Mouse (Mus musculus) lung, postnatal 0 days (tissue): ENCODE measurements at regions not wholly inside any gene's neighbourhood (a gene's known extent, or its start where the extent isn't known, plus 50 kb on each side); places are given as distances from the start of the nearest gene placed in this dataset.

Experiments used
- ATAC-seq: fragments of 200-750 bp; cut with Nextera tagmentation; 2 replicates; pipeline ENCODE4 v1.8.0; 2017; ENCODE audit warnings: moderate library complexity
- DNase-seq: peaks from one replicate; pipeline ENCODE4 v3.0.0-alpha.2; 2016; ENCODE audit warnings: low spot score
- H3K27ac ChIP-seq: fragments of 300-500 bp; sonication (generic); 2 replicates; pipeline ENCODE4 v1.5.1; 2014; ENCODE audit warnings: antibody characterized with exemption, mild to moderate bottlenecking, low read length, mixed read lengths
- H3K27me3 ChIP-seq: fragments of 300-500 bp; sonication (generic); replicated peaks from 2 replicates; pipeline ENCODE4 v1.6.1; 2014; ENCODE audit warnings: low read length, mixed read lengths; ENCODE audit not compliant: insufficient read depth
- H3K36me3 ChIP-seq: fragments of 300-500 bp; sonication (generic); 2 replicates; pipeline ENCODE4 v1.6.1; 2014; ENCODE audit warnings: low read length, mixed read lengths; ENCODE audit not compliant: insufficient read depth
- H3K4me1 ChIP-seq: fragments of 300-500 bp; sonication (generic); 2 replicates; pipeline ENCODE4 v1.6.1; 2014; ENCODE audit warnings: antibody characterized with exemption, low read depth, low read length, mixed read lengths; ENCODE audit not compliant: insufficient read depth
- H3K4me2 ChIP-seq: fragments of 300-500 bp; sonication (generic); replicated peaks from 2 replicates; pipeline ENCODE4 v1.6.1; 2014; ENCODE audit warnings: low read depth, mild to moderate bottlenecking, low read length, moderate library complexity, mixed read lengths
- H3K4me3 ChIP-seq: fragments of 300-500 bp; sonication (generic); 2 replicates; pipeline ENCODE4 v1.5.1; 2014; ENCODE audit warnings: low read depth, low read length
- H3K9ac ChIP-seq: fragments of 300-500 bp; sonication (generic); replicated peaks from 2 replicates; pipeline ENCODE4 v1.6.1; 2014; ENCODE audit warnings: low read depth, mild to moderate bottlenecking
- H3K9me3 ChIP-seq: fragments of 300-500 bp; sonication (generic); 2 replicates; pipeline ENCODE4 v1.6.1; 2016; ENCODE audit warnings: low read length, mixed read lengths
- CTCF ChIP-seq: IDR thresholded peaks from 2 replicates; pipeline ENCODE4 v1.5.1; 2016; ENCODE audit warnings: antibody characterized with exemption, mild to moderate bottlenecking
- EP300 ChIP-seq: IDR thresholded peaks from 2 replicates; pipeline ENCODE4 v1.6.1; 2016; ENCODE audit warnings: antibody characterized with exemption, mild to moderate bottlenecking, control low read depth
- WGBS: fragments of 180-500 bp; shearing (Covaris S2); extraction: QIAGEN DNeasy Blood & Tissue Kit; methylation state at CpG from one replicate; pipeline ENCODE4 v1.1.7; 2014; 5-methylcytosine and 5-hydroxymethylcytosine counted together

- no peak overlapping the region for H3K4me2 ChIP-seq
- H3K36me3 ChIP-seq: no peaks in the 10 kb centered on the region
- TF ChIP-seq CTCF (no peak), EP300 (no peak)
- ATAC-seq: no peak
- WGBS: 71% methylated on average over 8 of the region's 8 CpGs
- H3K27me3 ChIP-seq: no peaks in the 10 kb centered on the region
- no peak for DNase-seq
- no peaks in the 10 kb centered on the region for H3K4me1 ChIP-seq
- H3K9ac ChIP-seq: no peak overlapping the region
- no peaks in the 10 kb centered on the region for H3K9me3 ChIP-seq
- H3K4me3 ChIP-seq: no peak overlapping the region
- H3K27ac ChIP-seq: no peak overlapping the region
Observed at GRCm38 (mm10) chr16:24083966-24084365, 95.3 kb upstream of the Bcl6 start.

GRCm38 (mm10) chr16:24080471-24080870 lies 91.8 kb upstream of the Bcl6 start:
- DNase-seq (no peak), ATAC-seq (no peak)
- Histone ChIP-seq H3K4me3 (no peak overlapping the region), H3K27ac (no peak overlapping the region), H3K36me3 (no peaks in the 10 kb centered on the region), H3K27me3 (no peaks in the 10 kb centered on the region), H3K4me2 (no peak overlapping the region), H3K4me1 (no peaks in the 10 kb centered on the region), H3K9ac (no peak overlapping the region), H3K9me3 (no peaks in the 10 kb centered on the region)
- no peak for TF ChIP-seq EP300
- no peak for TF ChIP-seq CTCF
- 80% methylated on average over 5 of the region's 5 CpGs for WGBS

- 50% methylated on average over 1 of the region's 1 CpGs for WGBS
- TF ChIP-seq CTCF: no peak
- TF ChIP-seq EP300: no peak
Observed at GRCm38 (mm10) chr16:24078622-24079021, 90.0 kb upstream of the Bcl6 start.

DNA sequence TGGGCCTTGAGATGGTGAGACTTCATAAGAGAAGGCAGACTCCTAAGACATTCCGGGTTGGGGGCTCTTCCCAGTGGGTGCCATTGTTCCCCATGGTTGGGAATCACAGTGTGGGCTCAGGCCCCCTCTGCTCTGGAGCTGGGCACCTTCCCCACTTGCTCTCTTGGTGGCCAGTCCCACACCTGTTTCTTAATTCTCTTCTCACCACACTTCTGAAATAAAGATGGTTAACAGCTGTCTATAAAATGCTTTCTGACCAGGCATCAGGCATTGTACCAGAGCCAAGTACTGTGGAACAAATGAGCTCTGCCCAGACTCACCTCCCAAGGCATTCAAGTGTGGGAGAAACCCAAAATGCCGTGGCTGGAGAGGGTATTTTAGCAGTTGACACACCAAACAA lies 88.8 kb upstream of the Bcl6 start:
- ATAC-seq (no peak), DNase-seq (no peak)
- Histone ChIP-seq H3K9ac (no peak overlapping the region), H3K9me3 (no peaks in the 10 kb centered on the region), H3K27ac (no peak overlapping the region), H3K36me3 (no peaks in the 10 kb centered on the region), H3K27me3 (no peaks in the 10 kb centered on the region), H3K4me2 (no peak overlapping the region), H3K4me3 (no peak overlapping the region), H3K4me1 (no peaks in the 10 kb centered on the region)
- no peak for TF ChIP-seq EP300
- no peak for TF ChIP-seq CTCF
- 65% methylated on average over 2 of the region's 2 CpGs for WGBS

More at GRCm38 (mm10) chr16:24078622-24079021, 90.0 kb upstream of the Bcl6 start:
- Histone ChIP-seq H3K27me3 (no peaks in the 10 kb centered on the region), H3K4me3 (no peak overlapping the region), H3K4me1 (no peaks in the 10 kb centered on the region), H3K9me3 (no peaks in the 10 kb centered on the region), H3K9ac (no peak overlapping the region), H3K27ac (no peak overlapping the region), H3K36me3 (no peaks in the 10 kb centered on the region), H3K4me2 (no peak overlapping the region)
- ATAC-seq (no peak), DNase-seq (no peak)

DNA sequence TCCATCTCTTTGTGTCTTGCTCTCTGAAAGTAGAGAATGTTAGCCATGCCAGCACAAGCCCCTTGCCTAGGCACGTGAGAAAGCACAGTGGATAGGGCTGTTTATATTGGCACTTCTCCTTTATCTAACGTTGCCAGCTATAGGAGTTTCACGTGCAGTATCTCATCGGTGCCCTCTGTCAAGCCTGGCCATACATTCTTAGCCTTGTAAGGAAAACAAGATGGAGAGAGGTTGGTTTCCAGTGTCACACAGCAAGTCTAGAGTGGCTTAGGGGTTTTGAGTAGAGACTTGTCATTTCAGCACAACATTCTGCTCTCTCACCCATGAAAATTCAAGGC lies 88.1 kb upstream of the Bcl6 start:
- no peak for DNase-seq
- Histone ChIP-seq H3K4me2 (no peak overlapping the region), H3K36me3 (no peaks in the 10 kb centered on the region), H3K27me3 (no peaks in the 10 kb centered on the region), H3K4me1 (no peaks in the 10 kb centered on the region), H3K9me3 (no peaks in the 10 kb centered on the region), H3K9ac (no peak overlapping the region), H3K4me3 (no peak overlapping the region), H3K27ac (no peak overlapping the region)
- TF ChIP-seq CTCF: no peak
- 64% methylated on average over 4 of the region's 4 CpGs for WGBS
- no peak for ATAC-seq

- no peak for TF ChIP-seq EP300
- no peak for TF ChIP-seq CTCF
- Histone ChIP-seq H3K36me3 (no peaks in the 10 kb centered on the region), H3K9me3 (no peaks in the 10 kb centered on the region), H3K27me3 (no peaks in the 10 kb centered on the region), H3K4me1 (no peaks in the 10 kb centered on the region), H3K27ac (no peak overlapping the region), H3K9ac (no peak overlapping the region), H3K4me3 (no peak overlapping the region), H3K4me2 (no peak overlapping the region)
- ATAC-seq (no peak), DNase-seq (peak; percentile 33)
- 84% methylated on average over 4 of the region's 4 CpGs for WGBS
Observed at GRCm38 (mm10) chr16:24076109-24076798, 87.6 kb upstream of the Bcl6 start.
